Mouse (Mus musculus) retina, postnatal 1 day (tissue): ENCODE results near the gene Il6st.
"Not testable (repeated sequence)": the region's sequence is repeated elsewhere in the genome, so short reads cannot be mapped to it uniquely, and the experiment has no call there.

Experiments used
- DNase-seq: peaks from one replicate; pipeline ENCODE4 v3.0.0-alpha.2; 2012

Il6st gene

DNA sequence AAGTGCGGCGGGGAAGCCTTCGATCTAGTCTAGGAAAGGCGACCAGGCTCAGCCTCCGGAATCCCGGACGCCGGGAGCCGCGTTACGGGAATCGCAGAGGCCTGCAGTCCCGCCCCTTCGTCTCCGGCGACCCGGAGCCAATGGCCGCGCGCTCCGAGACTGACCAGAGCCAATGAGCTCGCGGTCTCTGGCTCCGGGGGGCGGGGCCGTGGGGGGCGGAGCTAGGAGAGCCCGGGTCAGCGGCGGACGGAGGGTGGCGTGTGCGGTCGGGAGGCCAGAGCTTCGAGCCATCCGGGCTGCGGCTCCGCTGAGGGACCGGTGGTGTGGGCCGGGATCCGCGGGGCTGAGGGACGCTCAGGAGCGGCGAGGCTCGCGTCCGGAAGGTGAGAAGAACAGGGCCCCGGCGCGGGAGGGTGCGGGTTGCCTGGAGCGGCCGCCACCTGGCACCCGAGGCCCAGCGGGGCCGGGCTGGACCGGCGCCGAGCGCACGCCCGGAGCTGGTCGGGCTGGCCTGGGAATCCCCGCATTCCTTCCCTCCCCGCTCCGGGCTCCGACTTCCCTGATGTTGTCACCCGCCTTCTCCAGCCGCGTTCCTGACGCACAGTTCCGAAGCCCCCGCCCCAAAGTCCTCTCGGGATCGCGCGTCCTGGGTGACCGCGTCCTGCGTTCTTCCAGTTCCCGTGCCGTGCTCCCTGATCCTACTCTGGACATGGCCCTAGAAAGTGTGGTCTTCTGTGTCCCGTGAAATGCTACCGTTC, at the start of gene Il6st:
Gene Il6st (plus strand): TSS at position 203 of the 758 bp plus-strand sequence.
- DNase-seq, result peak; percentile 97

- no peak for DNase-seq
Measured at GRCm38 (mm10) chr13:112415896-112416295, 48.0 kb upstream of the Il6st start.

DNA sequence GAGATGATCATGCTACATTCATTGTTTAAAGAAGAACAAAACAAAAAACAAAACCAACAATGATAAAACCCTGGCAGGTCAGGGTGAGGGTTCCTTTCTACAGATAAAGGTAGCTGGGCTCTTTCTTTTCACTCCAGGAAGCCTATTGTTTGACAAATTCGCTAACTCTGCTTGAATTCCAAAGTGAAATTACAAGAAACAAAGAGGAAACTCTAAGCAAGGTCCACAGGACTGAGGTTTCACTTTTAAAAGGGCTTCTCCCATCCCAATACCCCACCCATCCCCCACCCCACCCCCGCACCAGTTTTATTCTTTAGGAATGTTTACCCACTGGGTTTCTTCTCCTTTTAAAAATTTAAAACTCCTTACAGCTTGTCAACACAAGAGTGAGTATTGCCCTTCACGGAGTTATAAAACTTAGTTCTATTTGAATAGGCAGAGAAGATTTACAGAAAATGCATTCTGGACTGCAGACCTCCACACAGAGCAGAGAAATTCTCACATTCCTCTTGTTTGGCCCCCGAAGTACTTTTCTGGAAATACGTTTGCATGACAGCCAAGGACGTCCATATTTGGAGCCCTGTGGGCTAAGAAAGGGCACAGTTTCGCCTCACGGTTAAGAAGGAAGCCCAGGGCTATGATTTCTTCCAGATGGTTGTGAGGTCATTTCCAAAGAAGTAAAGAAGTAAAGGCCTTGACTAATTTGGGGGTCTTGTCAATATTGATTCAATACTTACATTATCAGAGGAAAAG, 47.3 kb upstream of the Il6st start:
- no peak for DNase-seq

DNA sequence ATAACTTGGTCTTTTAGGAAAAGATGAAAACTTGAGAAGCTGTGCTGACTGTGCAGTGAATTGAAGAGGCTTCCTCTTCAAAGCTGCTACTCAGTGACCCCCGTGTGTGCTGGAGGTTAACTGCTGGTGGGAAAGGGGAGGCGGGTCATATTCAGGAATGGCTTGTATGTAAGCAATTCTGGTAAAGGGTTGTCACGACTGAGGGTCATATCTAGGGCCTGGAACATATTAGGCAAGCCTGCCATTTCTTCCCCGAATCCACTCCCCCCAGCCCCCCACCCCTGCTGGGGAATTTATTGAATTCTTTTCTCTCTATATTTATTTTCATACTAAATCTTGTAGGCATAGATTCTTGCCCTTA, 46.7 kb upstream of the Il6st start:
- DNase-seq, result no peak

- no peak for DNase-seq
Measured at GRCm38 (mm10) chr13:112417861-112418423, 45.9 kb upstream of the Il6st start.

DNA sequence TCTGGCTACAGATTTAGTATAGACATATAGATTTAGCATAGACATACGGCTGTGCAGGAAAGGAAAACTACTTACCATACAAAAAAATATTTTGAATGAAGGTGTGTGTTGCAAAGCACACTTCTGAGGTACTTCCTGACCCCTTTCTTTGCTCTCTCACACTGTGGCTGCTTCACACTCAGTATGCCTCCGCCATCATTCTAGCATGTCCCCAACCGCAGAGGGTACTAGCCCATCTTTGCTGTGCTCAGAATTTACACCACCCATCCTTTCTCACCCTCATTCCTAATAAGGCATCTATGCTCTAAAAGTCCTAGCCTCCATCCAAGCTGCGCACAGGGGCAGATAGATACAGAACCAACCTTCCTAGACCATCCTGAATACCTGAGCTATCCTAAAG, 45.3 kb upstream of the Il6st start:
- no peak for DNase-seq

- DNase-seq, result no peak
Measured at GRCm38 (mm10) chr13:112424212-112424611, 39.7 kb upstream of the Il6st start.

GRCm38 (mm10) chr13:112424635-112425034, 39.2 kb upstream of the Il6st start:
- DNase-seq, result no peak

DNA sequence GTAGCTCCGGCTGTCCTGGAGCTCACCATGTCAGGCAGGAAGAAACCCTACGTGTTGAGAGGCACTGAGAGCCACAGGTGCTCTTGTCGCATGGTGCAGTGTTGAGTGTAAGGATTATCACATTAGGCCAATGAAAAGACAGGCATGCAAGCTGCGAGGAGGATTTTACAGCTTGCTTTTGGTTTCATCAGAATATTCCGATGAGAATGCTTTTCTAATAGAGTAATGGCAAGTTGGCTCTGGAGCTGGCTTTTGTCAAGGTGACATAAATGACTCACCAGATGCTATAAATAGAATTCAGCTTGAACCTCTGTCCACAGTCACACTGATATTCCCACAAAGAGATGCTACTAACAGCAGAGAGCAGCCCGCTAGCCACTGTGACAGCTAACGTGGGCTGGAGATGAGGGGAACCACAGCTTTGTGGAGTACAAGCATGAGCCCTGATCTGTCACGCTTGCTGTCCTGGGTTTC, 38.7 kb upstream of the Il6st start:
- no peak for DNase-seq

GRCm38 (mm10) chr13:112426265-112427135, 37.4 kb upstream of the Il6st start:
- DNase-seq, result no peak

- not testable (repeated sequence) for DNase-seq
Measured at GRCm38 (mm10) chr13:112427136-112427470, 36.8 kb upstream of the Il6st start.

DNA sequence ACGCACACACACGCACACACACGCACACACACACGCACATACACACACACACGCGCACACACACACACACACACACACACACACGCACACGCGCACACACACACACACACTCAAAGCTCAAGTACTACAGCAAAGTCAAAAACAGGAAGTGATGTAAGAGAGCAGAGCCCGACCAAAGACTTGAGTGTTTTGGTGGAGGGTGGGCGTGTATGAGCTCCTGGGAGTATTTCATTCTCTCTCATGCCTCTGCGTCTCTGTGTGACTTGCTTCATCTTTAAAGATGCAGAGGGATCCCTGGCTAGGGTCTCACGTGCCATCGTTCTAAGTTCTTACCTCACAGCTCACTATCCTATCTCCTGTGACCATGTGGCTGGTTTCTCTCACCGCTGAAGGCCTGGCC, 36.3 kb upstream of the Il6st start:
- no peak for DNase-seq

DNA sequence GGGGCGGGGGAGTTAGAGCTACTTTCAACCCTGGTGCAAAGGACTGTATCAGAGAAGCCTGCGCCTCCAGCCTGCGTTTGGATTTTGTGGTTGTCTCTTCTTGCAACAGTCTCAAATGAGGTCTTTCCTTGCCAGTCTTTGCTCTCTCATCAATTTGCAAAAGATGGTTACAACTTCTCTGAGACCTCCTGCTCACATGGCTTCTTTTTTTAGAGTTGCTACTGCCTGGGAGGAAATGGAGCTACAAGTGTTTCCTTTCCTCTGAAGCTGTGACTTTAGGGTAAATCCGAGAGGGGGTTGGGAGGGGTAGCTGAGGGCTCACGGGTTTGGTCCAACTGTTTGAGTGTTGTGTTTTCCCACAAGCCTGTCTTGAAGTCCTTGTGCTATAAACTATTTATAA, 30.6 kb upstream of the Il6st start:
- DNase-seq, result no peak

GRCm38 (mm10) chr13:112435241-112436075, 28.4 kb upstream of the Il6st start:
- no peak for DNase-seq

- DNase-seq, result no peak
Measured at GRCm38 (mm10) chr13:112436288-112436687, 27.6 kb upstream of the Il6st start.

- DNase-seq, result no peak
Measured at GRCm38 (mm10) chr13:112438001-112438868, 25.6 kb upstream of the Il6st start.

DNA sequence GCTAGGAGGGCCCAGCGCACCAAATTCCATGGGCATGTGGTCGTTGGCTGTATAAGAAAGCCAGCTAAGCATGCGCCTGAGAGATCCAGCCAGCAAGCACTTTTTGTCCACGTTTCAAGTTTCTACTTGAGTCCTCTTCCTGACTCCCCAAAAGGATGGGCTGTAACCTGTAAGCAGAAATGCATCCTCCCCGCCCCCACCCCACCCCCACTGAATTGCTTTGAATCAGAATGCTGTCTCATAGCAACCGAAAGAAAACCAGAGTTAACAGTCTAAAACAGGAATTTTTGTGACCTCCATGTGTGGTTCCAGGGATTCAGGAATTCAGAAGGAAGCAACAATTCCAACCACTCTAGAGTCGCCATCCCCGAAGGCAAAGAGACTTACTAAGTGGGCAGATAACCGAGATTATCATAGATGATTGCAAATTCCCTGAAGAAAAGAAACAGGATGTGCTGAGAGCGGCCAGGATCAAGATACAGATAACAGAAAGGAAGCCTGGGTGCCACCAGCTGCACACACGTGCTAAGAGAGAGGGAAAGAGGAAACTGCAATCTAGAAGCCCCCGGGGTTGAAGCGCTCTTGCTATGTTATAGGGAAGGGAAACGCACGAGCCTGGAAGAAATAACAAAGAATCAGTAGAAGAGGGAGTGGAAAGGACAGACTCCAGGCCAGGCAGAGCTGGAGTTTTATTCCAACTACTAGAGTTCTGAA, 24.6 kb upstream of the Il6st start:
- DNase-seq, result no peak

DNA sequence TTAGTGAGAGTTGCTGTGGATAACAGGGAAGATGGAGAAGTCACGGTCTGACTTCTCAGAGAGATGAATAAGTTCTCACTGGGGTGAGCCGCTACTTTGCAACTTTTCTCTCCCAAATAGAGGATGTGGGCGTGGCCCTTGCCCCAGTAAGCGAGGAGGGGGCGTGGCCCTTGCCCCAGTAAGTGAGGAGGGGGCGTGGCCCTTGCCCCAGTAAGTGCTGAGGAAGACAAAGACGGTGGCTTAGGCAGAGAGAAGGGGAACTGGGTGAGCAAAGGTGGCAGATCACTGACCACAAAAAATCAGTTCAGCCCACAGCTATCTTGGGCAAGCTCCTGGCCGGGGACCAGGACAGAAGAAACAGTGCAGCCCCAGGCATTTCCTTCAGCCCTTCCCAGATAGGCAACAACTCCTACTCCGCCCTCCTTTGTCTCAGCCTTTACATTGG, 23.9 kb upstream of the Il6st start:
- peak; percentile 58 for DNase-seq

- no peak for DNase-seq
Measured at GRCm38 (mm10) chr13:112440668-112441067, 23.2 kb upstream of the Il6st start.

DNA sequence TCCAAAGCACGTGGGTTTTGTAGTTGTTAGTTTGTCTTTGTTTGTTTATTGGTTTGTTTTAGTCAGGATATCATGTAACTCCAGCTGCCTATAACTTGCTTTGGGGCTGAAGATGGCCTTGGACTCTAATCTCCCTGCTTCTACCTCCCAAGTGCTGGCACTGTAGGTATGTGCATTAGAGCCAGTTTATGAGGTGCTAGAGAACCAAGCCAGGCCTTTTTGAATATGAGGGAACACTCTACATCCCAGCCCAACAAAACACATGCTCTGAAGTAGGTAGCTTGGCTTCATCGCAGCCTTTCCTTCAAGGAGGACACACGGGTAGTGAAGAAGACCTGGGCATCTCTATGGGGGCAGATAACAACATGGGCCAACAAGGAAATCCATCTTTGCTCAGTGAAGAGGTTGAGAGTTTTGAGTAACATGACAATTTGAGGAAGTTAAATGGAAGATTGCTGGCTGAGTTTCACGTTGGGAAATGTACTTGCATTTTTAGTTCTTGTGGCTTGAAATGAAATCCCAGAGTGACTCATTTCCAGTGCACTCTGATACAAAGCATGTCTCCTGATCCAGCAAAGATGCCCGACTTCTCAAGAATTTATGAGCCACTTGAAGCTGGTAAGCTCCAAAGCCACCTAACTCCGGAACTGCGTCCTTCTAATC, 20.9 kb upstream of the Il6st start:
- no peak for DNase-seq
